Mouse (Mus musculus) gastrocnemius, postnatal 14 days (tissue): ENCODE data around the gene Slc2a3. TPM values are rescaled to one million over a fixed set of nuclear protein-coding genes. Genes with fewer than 3 reads are reported as not detected.

ENCODE experiments used
- DNase-seq: peaks from one replicate; pipeline ENCODE4 v3.0.0; 2021; ENCODE audit warnings: mixed read lengths
- intact Hi-C: fragments of 180-260 bp; cut with DNase I; formaldehyde crosslinking; loops from one replicate; pipeline ENCODE4 v1.15.1; 2025; ENCODE audit warnings: low total_unique reads
- total RNA-seq, 2 experiments: library from RNA; stranded (reverse); gene quantifications; 2 replicates each; pipeline ENCODE4 v1.2.3; 2021

Slc2a3 gene
- total RNA-seq, 2 experiments from 2014 or later, result 1.2 to 1.9 TPM

GRCm38 (mm10) chr6:122766145-122766968 lies 35.1 kb downstream of the Slc2a3 start:
- intact Hi-C loops, result no loop called here
- DNase-seq, result no peak

GRCm38 (mm10) chr6:122765298-122765956 lies 36.0 kb downstream of the Slc2a3 start:
- no peak for DNase-seq
- intact Hi-C loops, result no loop called here

GRCm38 (mm10) chr6:122764446-122765297 lies 36.8 kb downstream of the Slc2a3 start:
- peak; percentile 19 for DNase-seq

GRCm38 (mm10) chr6:122763844-122764445 lies 37.5 kb downstream of the Slc2a3 start:
- intact Hi-C loops, result no loop called here
- DNase-seq, result no peak

More at GRCm38 (mm10) chr6:122764446-122765297, 36.8 kb downstream of the Slc2a3 start:
- intact Hi-C loops, result no loop called here

- intact Hi-C loops, result no loop called here
Measured at GRCm38 (mm10) chr6:122762952-122763700, 38.3 kb downstream of the Slc2a3 start.

GRCm38 (mm10) chr6:122762480-122762879 lies 39.0 kb downstream of the Slc2a3 start:
- no peak for DNase-seq
- intact Hi-C loops, result no loop called here

More at GRCm38 (mm10) chr6:122762952-122763700, 38.3 kb downstream of the Slc2a3 start:
- no peak for DNase-seq

- intact Hi-C loops, result no loop called here
Measured at GRCm38 (mm10) chr6:122761901-122762300, 39.5 kb downstream of the Slc2a3 start.

GRCm38 (mm10) chr6:122761011-122761599 lies 40.3 kb downstream of the Slc2a3 start:
- peak; percentile 36 for DNase-seq
- intact Hi-C loops, result no loop called here

More at GRCm38 (mm10) chr6:122761901-122762300, 39.5 kb downstream of the Slc2a3 start:
- DNase-seq, result no peak

- intact Hi-C loops, result no loop called here
- DNase-seq, result no peak
Measured at GRCm38 (mm10) chr6:122758732-122759131, 42.7 kb downstream of the Slc2a3 start.

- intact Hi-C loops, result no loop called here
- DNase-seq, result no peak
Measured at GRCm38 (mm10) chr6:122755913-122756312, 45.5 kb downstream of the Slc2a3 start.

DNA sequence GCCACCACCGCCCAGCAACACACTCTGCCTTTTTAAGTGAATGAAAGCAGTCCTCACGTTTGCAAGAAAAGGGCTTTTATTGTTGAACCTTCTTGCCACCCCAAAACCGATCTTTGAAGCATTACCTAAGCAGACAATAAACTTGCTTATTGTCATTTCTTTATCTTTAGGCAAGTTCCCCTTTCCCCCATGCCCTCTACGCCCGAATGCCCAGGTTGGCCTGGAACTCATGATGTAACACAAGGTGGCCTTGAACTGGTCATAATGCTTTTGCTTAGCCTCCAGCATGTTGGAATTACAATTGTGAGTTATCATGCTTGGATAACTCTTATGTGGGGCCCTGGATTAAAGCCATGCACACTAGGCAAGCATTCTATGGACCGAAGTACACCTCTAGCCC lies 50.9 kb downstream of the Slc2a3 start:
- intact Hi-C loops, result no loop called here
- DNase-seq, result no peak

DNA sequence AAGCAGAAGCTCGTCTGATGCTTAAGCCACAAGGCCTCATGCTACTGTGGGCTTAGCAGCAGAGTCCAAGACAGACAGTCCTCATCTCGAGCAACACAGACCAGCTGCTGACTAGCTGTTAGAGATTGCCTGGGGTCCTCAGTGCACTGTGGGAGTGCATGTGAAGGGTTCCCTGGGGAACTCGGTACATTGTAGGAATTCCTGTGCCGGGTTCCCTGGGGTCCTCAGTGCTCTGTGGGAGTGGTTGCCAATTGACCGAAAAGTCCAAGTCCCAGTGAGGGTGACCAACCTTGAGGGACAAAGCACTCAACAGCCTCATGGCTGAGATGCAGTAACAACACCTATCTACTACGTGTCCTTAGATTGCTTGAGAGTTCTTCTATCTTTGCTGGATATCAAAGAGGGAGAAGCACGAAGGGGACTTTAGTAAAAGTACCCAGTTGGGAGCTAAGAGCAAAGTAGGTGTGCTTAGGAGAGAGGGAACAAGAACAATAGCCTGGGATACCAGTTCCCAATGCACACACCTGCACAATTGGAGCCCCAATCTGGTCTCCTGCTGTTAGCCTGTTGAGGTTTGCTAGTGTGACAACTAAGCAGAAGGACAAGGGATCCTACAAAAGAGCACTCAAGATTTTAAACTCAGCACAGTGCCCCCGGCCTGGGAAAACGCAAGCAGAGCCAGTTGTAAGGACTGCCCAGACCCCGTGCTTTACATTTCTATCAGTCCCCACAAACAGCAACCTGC lies 56.8 kb downstream of the Slc2a3 start:
- intact Hi-C loops, result loop anchor here (5.0 kb wide), 1 partner anchor 43 kb away; no protein-coding TSS in a partner anchor
- DNase-seq, result no peak

DNA sequence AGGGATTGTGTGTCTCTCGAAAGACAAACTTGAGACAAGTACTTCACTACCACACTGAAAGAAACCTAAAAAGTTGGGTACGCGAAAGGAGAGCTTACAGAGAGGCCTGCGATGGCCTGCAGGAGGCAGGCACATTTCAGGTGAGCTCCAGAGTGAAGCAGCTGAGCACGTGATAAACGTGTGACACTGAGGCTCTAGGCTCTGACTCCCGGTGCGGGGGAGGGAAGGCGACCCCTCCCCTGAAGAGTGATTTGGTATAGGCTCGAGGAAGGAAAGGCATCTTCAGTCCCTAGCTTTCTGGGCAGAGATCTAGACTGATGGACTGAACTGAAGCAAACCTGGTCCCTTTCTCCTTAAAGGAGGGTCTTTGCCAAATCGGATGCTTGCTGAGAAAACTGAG lies 58.1 kb downstream of the Slc2a3 start:
- intact Hi-C loops, result loop anchor here (5.0 kb wide), 1 partner anchor 44 kb away; no protein-coding TSS in a partner anchor

GRCm38 (mm10) chr6:122742228-122742899 lies 59.1 kb downstream of the Slc2a3 start:
- DNase-seq, result no peak
- intact Hi-C loops, result loop anchor here (5.0 kb wide), 1 partner anchor 45 kb away; no protein-coding TSS in a partner anchor

More for the DNA sequence above, 58.1 kb downstream of the Slc2a3 start:
- no peak for DNase-seq

DNA sequence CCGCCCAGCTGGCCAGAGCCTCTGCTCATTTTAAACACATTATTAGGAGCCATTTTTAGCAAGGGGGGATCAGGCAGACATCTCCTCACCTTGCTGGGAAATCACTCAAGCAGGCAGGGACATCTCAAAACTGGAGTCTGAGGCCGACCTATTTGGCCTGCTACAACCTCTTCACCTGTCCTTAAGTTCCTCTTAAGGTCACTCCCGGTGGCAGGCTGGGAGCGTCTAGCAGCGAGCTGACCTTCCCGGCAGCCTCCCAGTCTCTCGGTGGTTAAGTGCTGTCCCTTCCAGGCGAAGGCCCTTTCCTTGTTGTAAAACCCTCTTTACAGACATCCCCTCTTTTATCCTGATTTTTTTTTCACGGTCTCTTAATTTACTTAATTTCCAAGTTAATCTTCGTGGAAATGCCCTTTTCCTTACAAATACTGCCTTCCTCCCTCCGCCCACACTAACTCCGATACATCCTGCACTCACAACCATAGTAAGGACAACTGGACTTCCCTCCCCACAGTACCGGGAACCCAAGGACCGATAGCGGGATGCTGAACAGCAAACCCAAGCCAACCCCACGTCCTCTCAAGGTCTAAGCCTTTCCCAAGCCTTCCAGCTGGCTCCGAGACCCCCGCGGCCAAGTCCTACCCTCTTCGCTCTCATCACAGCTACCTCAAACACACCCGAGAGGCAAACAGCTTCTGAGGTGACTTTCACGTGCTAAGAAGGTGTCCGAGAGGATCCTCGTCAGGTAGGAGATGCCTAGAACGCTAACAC lies 59.8 kb downstream of the Slc2a3 start:
- intact Hi-C loops, result loop anchor here (5.0 kb wide), 1 partner anchor 46 kb away; no protein-coding TSS in a partner anchor
- DNase-seq, result no peak

- DNase-seq, result peak; percentile 49
- intact Hi-C loops, result loop anchor here (5.0 kb wide), 1 partner anchor 47 kb away; no protein-coding TSS in a partner anchor
Measured at GRCm38 (mm10) chr6:122739952-122740351, 61.5 kb downstream of the Slc2a3 start.
